Mouse (Mus musculus) kidney, adult 2 months (tissue): ENCODE measurements around the gene Bdkrb1. TPM values are rescaled to one million over a fixed set of nuclear protein-coding genes. Genes with fewer than 3 reads are reported as not detected.

Experiments used
- DNase-seq: peaks from one replicate; pipeline ENCODE4 v3.0.0; 2021
- H3K27ac ChIP-seq: fragments of 200-500 bp; 2 replicates; pipeline ENCODE4 v1.5.1; 2012; ENCODE audit warnings: low read depth, low read length, control low read depth, inconsistent platforms; ENCODE audit not compliant: insufficient read depth
- H3K27me3 ChIP-seq: fragments of 200-500 bp; replicated peaks from 2 replicates; pipeline ENCODE4 v1.6.1; 2012; ENCODE audit warnings: mild to moderate bottlenecking, moderate library complexity, low read length, inconsistent platforms; ENCODE audit not compliant: control insufficient read depth, insufficient read depth
- H3K36me3 ChIP-seq: fragments of 200-500 bp; 2 replicates; pipeline ENCODE4 v1.6.1; 2012; ENCODE audit warnings: mild to moderate bottlenecking, moderate library complexity, low read length, inconsistent platforms; ENCODE audit not compliant: control insufficient read depth, insufficient read depth
- H3K4me1 ChIP-seq: fragments of 200-500 bp; 2 replicates; pipeline ENCODE4 v1.6.1; 2011; ENCODE audit warnings: low read length; ENCODE audit not compliant: control insufficient read depth, insufficient read depth
- H3K4me3 ChIP-seq: fragments of 200-500 bp; 2 replicates; pipeline ENCODE4 v1.5.1; 2011; ENCODE audit warnings: mild to moderate bottlenecking, low read depth, low read length, control low read depth; ENCODE audit not compliant: insufficient read depth
- CTCF ChIP-seq: fragments of 200-500 bp; conservative IDR thresholded peaks from 2 replicates; pipeline ENCODE4 v1.5.1; 2011; ENCODE audit warnings: low read depth, mild to moderate bottlenecking, control low read depth, low read length, moderate library complexity, mixed read lengths; ENCODE audit not compliant: insufficient read depth, insufficient read length
- POLR2A ChIP-seq: fragments of 200-500 bp; IDR thresholded peaks from one replicate; pipeline ENCODE4 v1.6.1; 2011; ENCODE audit warnings: low read depth, low read length, control low read depth
- WGBS: fragments of 180-500 bp; shearing (Covaris S2); methylation state at CpG from one replicate; pipeline ENCODE4 v1.1.7; 2018; 5-methylcytosine and 5-hydroxymethylcytosine counted together
- polyA plus RNA-seq: library from polyadenylated mRNA; depleted of rRNA; stranded (reverse); fragments of >200 nt; gene quantifications from 2 replicates; pipeline ENCODE4 v1.2.3, GENCODE M21; 2012

Gene Bdkrb1
- polyA plus RNA-seq, 1 experiment, result not detected

- Histone ChIP-seq H3K27ac (no peak overlapping the region), H3K36me3 (no peaks in the 10 kb centered on the region), H3K4me3 (no peak overlapping the region), H3K27me3 (no peaks in the 10 kb centered on the region), H3K4me1 (no peaks in the 10 kb centered on the region)
- DNase-seq, result no peak
- WGBS, result 88% methylated on average over 10 of the region's 10 CpGs
- TF ChIP-seq CTCF (no peak), POLR2A (no peak)
These were observed 4.4 kb upstream of the Bdkrb1 start for GRCm38 (mm10) chr12:105598503-105598902.

- no peak overlapping the region for H3K4me3 ChIP-seq
- H3K4me1 ChIP-seq, result no peaks in the 10 kb centered on the region
- no peak overlapping the region for H3K27ac ChIP-seq
- DNase-seq, result no peak
- H3K36me3 ChIP-seq, result no peaks in the 10 kb centered on the region
- no peak for TF ChIP-seq POLR2A
- WGBS, result 76% methylated on average over 5 of the region's 5 CpGs
- no peaks in the 10 kb centered on the region for H3K27me3 ChIP-seq
These were observed 3.8 kb upstream of the Bdkrb1 start for GRCm38 (mm10) chr12:105599098-105599497.

- no peaks in the 10 kb centered on the region for H3K4me1 ChIP-seq
- DNase-seq, result no peak
- no peak for TF ChIP-seq POLR2A
- no peak for TF ChIP-seq CTCF
- no peaks in the 10 kb centered on the region for H3K36me3 ChIP-seq
- H3K27ac ChIP-seq, result no peak overlapping the region
- WGBS, result 70% methylated on average over 6 of the region's 6 CpGs
- no peaks in the 10 kb centered on the region for H3K27me3 ChIP-seq
- no peak overlapping the region for H3K4me3 ChIP-seq
These were observed 1.3 kb upstream of the Bdkrb1 start for GRCm38 (mm10) chr12:105601586-105601985.

GRCm38 (mm10) chr12:105603904-105604303 is 1.0 kb downstream of the Bdkrb1 start:
- TF ChIP-seq POLR2A (no peak), CTCF (no peak)
- no peaks in the 10 kb centered on the region for H3K4me1 ChIP-seq
- WGBS, result 88% methylated on average over 11 of the region's 11 CpGs
- H3K27me3 ChIP-seq, result no peaks in the 10 kb centered on the region
- DNase-seq, result no peak
- no peak overlapping the region for H3K4me3 ChIP-seq
- no peaks in the 10 kb centered on the region for H3K36me3 ChIP-seq
- H3K27ac ChIP-seq, result no peak overlapping the region

GRCm38 (mm10) chr12:105605212-105605611 is 2.3 kb downstream of the Bdkrb1 start:
- TF ChIP-seq CTCF, result no peak
- TF ChIP-seq POLR2A, result no peak
- 69% methylated on average over 8 of the region's 8 CpGs for WGBS
- H3K36me3 ChIP-seq, result no peaks in the 10 kb centered on the region
- no peaks in the 10 kb centered on the region for H3K27me3 ChIP-seq
- no peaks in the 10 kb centered on the region for H3K4me1 ChIP-seq
- H3K27ac ChIP-seq, result no peak overlapping the region
- DNase-seq, result no peak
- H3K4me3 ChIP-seq, result no peak overlapping the region

- TF ChIP-seq CTCF (no peak), POLR2A (no peak)
- Histone ChIP-seq H3K36me3 (no peaks in the 10 kb centered on the region), H3K27me3 (no peaks in the 10 kb centered on the region), H3K4me3 (no peak overlapping the region), H3K4me1 (no peaks in the 10 kb centered on the region), H3K27ac (no peak overlapping the region)
- 76% methylated on average over 4 of the region's 4 CpGs for WGBS
- no peak for DNase-seq
These were observed 4.0 kb downstream of the Bdkrb1 start for GRCm38 (mm10) chr12:105606881-105607280.

GRCm38 (mm10) chr12:105611045-105611444 is 8.2 kb downstream of the Bdkrb1 start:
- Histone ChIP-seq H3K36me3 (no peaks in the 10 kb centered on the region), H3K4me3 (no peak overlapping the region), H3K4me1 (no peaks in the 10 kb centered on the region), H3K27ac (no peak overlapping the region), H3K27me3 (no peaks in the 10 kb centered on the region)
- no peak for DNase-seq
- no peak for TF ChIP-seq POLR2A
- WGBS, result 91% methylated on average over 2 of the region's 2 CpGs

- H3K36me3 ChIP-seq, result no peaks in the 10 kb centered on the region
- no peaks in the 10 kb centered on the region for H3K4me1 ChIP-seq
- TF ChIP-seq CTCF, result peak; percentile 66
- TF ChIP-seq POLR2A, result no peak
- no peaks in the 10 kb centered on the region for H3K27me3 ChIP-seq
- no peak overlapping the region for H3K27ac ChIP-seq
- DNase-seq, result peak; percentile 17
- WGBS, result 21% methylated on average over 7 of the region's 7 CpGs
- no peak overlapping the region for H3K4me3 ChIP-seq
These were observed 8.9 kb downstream of the Bdkrb1 start for GRCm38 (mm10) chr12:105611748-105612147.
